Mouse (Mus musculus) frontal cortex, adult 2 months (tissue): ENCODE measurements at regions not wholly inside any gene's neighbourhood (a gene's known extent, or its start where the extent isn't known, plus 50 kb on each side); places are given as distances from the start of the nearest gene placed in this dataset.

Experiments used
- DNase-seq, 2 experiments: peaks; one replicate each; pipeline ENCODE4 v3.0.0; 2022; ENCODE audit warnings: low spot score in 1 of 2; ENCODE audit errors: extremely low spot score in 1 of 2

- DNase-seq, result no peak
Measured at GRCm38 (mm10) chr15:62091746-62092659, 1169.2 kb upstream of the A1bg start.

GRCm38 (mm10) chr15:62091144-62091543 is 1168.3 kb upstream of the A1bg start:
- no peak for DNase-seq

GRCm38 (mm10) chr15:62088341-62088740 is 1165.5 kb upstream of the A1bg start:
- no peak for DNase-seq

GRCm38 (mm10) chr15:62087755-62088154 is 1164.9 kb upstream of the A1bg start:
- DNase-seq, result no peak

- DNase-seq, result no peak
Measured at GRCm38 (mm10) chr15:62086037-62086436, 1163.2 kb upstream of the A1bg start.

GRCm38 (mm10) chr15:62083347-62083746 is 1160.5 kb upstream of the A1bg start:
- DNase-seq, result no peak

GRCm38 (mm10) chr15:62082539-62082938 is 1159.7 kb upstream of the A1bg start:
- DNase-seq, result no peak

- peak; percentile 46 to 70 for DNase-seq
Measured at GRCm38 (mm10) chr15:62079155-62080109, 1156.6 kb upstream of the A1bg start.

GRCm38 (mm10) chr15:62076552-62077234 is 1153.9 kb upstream of the A1bg start:
- DNase-seq, result no peak

- DNase-seq, result peak in 1 of 2 experiments; percentile 33
Measured at GRCm38 (mm10) chr15:62074735-62075134, 1151.9 kb upstream of the A1bg start.

GRCm38 (mm10) chr15:62073595-62073994 is 1150.8 kb upstream of the A1bg start:
- DNase-seq, result no peak

GRCm38 (mm10) chr15:62071311-62071710 is 1148.5 kb upstream of the A1bg start:
- DNase-seq, result no peak

GRCm38 (mm10) chr15:62068422-62069160 is 1145.8 kb upstream of the A1bg start:
- no peak for DNase-seq

GRCm38 (mm10) chr15:62064399-62064798 is 1141.6 kb upstream of the A1bg start:
- no peak for DNase-seq

GRCm38 (mm10) chr15:62057449-62057848 is 1134.6 kb upstream of the A1bg start:
- no peak for DNase-seq

- DNase-seq, result no peak
Measured at GRCm38 (mm10) chr15:62056889-62057288, 1134.1 kb upstream of the A1bg start.

GRCm38 (mm10) chr15:62056401-62056800 is 1133.6 kb upstream of the A1bg start:
- DNase-seq, result no peak

- DNase-seq, result no peak
Measured at GRCm38 (mm10) chr15:62055011-62055410, 1132.2 kb upstream of the A1bg start.

- no peak for DNase-seq
Measured at GRCm38 (mm10) chr15:62053420-62054239, 1130.8 kb upstream of the A1bg start.
